Mouse (Mus musculus): ENCODE data around the gene Nptx1.
A peak's percentile ranks its signal among the peaks of the same experiment; 100 is the strongest.

Nptx1 gene

DNA sequence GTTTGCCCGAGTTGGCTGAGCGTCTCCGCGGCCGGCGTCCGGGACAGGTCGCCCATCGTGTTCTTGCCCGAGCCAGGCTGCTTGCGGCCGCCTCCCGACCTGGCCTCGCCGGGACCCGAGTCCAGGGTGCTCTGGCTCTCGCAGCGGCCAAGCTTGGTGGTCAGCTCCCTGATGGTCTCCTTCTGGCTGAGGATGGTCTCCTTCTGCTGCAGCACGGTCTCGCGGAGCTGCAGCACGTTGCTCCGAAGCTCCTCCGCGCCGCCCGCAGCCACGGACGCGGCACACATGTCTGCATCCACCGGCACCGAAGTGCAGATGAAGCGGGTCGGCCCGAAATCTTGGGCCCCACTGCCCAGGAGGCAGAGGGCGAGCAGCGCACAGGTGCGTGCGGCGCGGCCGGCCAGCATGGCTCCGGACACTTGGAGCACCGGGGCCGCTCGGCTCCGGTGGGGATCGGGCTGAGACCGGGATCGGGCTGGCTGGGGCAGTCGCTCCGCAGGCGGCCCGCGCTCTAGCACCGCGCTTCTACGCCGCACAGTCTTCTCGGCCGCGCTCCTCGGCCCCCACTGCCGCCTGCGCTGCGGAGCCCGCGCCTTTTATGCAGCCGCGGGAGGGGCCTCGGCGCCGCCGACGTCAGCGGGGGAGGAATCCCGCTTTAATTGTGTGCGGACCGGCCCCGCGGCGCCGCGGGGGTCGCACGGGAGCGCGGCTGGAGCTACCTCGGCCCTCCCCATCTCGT is at the start of gene Nptx1:
Gene Nptx1 (minus strand): TSS at position 571 of the 739 bp plus-strand sequence.
- peak; percentile 32 for DNase-seq (ENCODE audit: low read depth)

- no peak for DNase-seq (ENCODE audit: low read depth)
These were observed 46.4 kb upstream of the Nptx1 start for GRCm38 (mm10) chr11:119593966-119594365.

DNA sequence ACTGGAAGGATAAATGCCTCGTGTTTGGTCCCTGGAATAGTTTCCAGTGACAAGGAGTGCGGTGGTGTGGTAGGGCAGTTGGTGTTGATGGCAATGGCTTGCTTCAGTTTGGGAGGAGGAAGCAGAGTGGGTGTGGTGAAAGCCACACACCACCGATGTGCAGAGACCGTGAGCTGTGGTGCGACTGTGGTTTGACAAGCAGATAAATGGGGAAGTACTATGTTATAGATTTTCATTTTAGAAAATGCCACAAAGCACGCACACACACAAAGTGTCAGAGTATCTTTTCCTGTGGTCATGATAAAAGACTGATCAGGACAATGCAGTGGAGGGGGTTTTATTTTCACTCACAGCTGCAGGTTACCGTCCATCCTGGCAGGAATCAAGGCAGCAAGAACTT is 41.7 kb upstream of the Nptx1 start:
- no peak for DNase-seq (ENCODE audit: low read depth)

DNA sequence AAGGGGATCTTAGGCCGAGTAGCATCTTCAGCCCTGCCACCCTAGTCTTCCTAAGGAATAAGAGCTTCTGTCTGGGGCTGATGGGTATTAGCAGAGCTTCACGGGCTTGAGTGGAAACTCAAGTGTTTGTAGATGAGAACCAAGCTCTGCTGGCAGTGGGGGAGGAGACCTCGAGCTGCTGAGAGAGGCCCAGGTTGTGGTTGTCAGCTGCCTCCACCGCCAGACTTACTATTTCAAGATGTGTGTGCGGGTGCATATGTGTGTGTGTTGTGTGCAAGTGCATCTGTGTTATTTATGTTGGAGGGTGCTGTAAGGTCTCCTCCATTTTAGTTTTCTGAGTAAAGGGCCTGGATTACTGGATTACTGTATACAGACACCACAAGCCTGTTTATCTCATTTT is 39.6 kb upstream of the Nptx1 start:
- DNase-seq (ENCODE audit: low read depth), result no peak

DNA sequence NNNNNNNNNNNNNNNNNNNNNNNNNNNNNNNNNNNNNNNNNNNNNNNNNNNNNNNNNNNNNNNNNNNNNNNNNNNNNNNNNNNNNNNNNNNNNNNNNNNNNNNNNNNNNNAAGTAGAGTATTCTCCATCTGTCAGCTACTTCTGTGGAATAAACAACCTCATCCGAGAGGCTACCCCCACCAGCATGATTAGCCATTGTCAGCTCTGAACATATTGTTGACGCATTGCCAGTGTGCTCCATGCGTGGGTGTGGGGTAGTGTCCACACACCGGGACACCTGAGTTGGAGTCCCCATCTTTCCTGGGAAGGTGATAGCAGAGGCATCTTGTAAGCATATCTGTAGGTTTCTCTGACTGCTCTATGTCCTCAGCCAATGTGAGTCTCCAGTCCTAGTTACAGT is 39.0 kb upstream of the Nptx1 start:
- no peak for DNase-seq (ENCODE audit: low read depth)

DNA sequence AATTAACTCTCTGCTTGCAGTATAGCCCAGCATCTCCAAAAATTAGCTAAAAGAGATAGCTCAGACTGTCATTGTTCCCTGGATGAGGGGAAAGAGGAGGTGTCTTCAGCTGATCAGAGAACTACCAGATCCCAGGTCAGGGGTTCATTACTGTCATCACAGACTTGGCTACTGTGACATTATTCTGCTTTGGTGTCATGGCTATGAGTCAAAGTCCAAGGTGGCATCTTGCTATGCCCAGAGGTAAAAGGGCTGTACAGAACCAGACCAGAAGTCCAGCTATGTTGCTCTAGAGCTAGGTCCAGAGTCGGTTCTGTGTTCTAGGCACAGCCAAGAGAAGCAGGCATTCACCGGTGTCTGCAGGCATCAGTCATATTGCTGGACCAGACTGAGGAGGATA is 30.2 kb upstream of the Nptx1 start:
- DNase-seq (ENCODE audit: low read depth), result no peak

DNA sequence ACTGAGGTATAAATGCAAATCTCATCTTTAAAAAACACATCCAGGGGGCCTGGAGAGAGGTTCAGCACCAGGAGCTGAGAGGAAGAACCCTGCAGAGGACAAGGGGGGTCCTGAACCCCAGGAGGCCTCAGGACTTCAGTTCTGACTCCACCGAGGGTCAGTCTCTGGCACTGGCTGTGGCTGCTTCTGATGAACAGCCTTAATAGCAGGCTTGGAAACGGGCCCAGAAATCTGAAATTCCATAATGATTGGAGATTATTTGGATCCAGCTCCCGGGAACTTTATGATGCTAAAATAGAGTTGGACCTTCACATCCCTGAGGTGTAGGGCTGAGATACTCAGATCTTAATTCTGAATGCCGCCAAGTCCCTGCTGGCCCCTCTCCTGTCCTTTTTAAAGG is 29.3 kb upstream of the Nptx1 start:
- DNase-seq (ENCODE audit: low read depth), result no peak

DNA sequence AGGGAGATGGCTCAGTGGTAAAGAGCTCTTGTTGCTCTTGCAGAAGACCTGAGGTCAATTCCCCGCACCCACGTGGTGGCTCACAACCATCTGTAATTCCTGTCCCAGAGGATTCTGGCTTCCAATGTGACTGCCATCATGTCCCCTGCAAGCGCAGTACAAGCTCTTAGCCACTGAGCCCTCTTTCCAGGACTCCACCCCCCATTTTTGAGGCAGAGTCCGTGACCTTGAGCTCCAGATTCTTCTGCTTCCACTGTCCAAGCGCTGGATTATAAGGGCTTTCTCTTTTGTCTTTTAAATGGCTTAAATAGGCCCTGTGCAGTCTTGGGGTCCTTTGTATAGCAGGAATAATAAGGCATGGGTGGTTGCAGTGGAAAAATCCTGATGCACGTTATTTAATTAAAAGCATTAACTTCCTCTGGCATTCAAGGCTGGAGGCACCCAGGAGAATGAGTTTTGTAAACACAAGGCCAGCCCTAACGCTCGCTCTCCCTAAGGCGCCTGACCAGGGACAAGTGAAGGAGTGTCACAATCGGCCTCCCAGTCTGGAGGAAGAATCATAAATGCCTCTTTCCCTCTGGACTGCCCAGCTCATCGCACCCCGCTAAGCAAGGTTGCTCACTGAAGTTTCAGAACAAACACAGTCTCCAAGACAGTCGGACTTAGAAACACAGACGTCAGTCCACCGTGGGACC is 24.9 kb upstream of the Nptx1 start:
- DNase-seq (ENCODE audit: low read depth), result no peak

DNA sequence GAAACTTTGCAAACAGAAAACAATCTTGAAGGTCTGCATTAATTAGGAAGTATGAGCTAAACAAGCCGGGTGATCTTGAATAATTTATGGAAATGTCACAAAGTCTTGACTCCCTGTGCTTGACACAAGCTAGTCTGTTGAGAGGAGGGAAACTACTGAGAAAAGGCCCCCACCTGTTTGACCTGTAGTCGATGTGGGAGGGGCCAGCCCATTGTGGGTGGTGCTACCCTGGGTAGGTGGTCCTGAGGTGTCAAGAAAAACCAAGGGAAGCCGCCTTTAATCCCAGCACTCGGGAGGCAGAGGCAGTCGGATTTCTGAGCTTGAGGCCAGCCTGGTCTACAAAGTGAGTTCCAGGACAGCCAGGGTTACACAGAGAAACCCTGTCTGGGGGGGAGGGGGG is 18.6 kb upstream of the Nptx1 start:
- DNase-seq (ENCODE audit: low read depth), result no peak

GRCm38 (mm10) chr11:119565684-119566083 is 18.1 kb upstream of the Nptx1 start:
- no peak for DNase-seq (ENCODE audit: low read depth)

- DNase-seq (ENCODE audit: low read depth), result no peak
These were observed 17.5 kb upstream of the Nptx1 start for GRCm38 (mm10) chr11:119565021-119565420.

DNA sequence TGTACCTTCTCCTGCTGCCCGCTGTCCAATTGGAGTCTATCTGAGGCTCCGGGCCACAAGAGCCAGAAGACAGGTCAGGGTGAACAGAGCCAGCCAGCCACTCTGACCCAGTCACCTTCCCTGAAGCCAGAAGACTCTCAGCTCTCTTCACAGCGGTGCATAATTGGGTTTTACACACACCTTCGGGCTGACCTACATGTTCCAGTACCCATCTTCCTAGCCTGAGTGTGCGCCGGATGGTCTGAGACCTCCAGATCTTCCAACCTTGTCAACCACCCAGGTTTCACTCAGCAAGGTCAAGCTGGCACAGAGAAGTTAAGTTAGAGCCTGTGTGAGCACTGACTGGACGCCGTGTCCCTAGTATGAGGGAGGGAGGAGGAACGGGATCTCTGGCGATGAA is 16.8 kb upstream of the Nptx1 start:
- DNase-seq (ENCODE audit: low read depth), result no peak

- DNase-seq (ENCODE audit: low read depth), result no peak
These were observed 15.6 kb upstream of the Nptx1 start for GRCm38 (mm10) chr11:119563166-119563565.

DNA sequence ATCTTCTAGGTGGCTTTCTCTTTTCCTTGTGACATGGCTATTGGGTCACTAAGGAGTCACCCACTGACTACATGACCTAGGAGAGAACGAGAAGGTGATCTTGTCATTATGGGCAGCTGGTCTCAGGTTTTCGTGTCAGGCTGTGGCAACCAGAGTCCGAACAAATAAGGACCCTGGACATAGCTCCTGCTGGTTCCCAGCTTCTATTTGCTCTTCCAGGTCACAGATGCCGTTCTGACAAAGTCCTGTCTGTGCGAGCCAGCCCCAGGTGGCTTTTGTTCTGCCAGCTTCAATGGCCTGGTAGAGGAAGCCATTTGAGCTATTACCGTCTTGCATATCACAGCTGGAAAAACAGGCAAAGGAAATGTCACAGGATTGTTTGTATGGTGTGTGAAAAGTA is 14.7 kb upstream of the Nptx1 start:
- no peak for DNase-seq (ENCODE audit: low read depth)

DNA sequence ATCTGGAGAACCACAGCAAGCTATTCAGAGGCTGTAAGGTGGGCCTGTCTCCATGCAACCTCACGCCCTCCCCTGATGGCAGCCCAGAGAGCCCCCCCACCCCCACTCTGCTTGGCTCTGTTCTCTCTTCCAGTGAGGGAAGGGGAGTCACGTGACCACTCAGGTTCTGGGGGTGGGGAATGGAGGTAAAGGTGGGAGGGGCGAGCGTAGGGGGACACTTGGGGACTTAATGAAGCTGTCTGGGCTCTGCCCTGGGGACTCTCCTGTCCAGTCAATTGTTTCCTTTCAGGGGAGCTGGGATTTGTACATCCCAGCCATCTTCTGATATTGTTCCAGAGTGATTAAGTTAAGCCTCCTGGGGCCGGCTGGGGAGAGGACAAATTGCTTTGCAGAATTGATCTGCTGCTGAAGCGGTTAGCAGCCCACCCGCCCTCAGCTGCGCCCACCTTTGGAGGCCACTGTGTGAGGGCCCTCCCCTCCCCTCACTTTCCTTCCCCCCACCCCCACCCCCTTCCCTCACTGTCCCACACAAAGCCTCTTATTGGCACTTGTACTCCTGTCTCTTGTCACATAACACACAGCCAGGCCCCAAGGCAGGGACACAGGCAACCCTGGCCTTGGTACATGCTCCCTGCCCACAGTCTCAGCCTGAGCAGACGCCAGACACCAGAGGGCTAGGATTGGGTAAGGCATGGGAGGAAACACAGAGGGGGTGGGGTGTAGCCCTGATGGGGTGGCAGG is 11.5 kb upstream of the Nptx1 start:
- DNase-seq (ENCODE audit: low read depth), result no peak

GRCm38 (mm10) chr11:119557940-119558869 is 10.7 kb upstream of the Nptx1 start:
- DNase-seq (ENCODE audit: low read depth), result no peak

GRCm38 (mm10) chr11:119555170-119555569 is 7.6 kb upstream of the Nptx1 start:
- DNase-seq (ENCODE audit: low read depth), result no peak

- no peak for DNase-seq (ENCODE audit: low read depth)
These were observed 7.2 kb upstream of the Nptx1 start for GRCm38 (mm10) chr11:119554706-119555105.

DNA sequence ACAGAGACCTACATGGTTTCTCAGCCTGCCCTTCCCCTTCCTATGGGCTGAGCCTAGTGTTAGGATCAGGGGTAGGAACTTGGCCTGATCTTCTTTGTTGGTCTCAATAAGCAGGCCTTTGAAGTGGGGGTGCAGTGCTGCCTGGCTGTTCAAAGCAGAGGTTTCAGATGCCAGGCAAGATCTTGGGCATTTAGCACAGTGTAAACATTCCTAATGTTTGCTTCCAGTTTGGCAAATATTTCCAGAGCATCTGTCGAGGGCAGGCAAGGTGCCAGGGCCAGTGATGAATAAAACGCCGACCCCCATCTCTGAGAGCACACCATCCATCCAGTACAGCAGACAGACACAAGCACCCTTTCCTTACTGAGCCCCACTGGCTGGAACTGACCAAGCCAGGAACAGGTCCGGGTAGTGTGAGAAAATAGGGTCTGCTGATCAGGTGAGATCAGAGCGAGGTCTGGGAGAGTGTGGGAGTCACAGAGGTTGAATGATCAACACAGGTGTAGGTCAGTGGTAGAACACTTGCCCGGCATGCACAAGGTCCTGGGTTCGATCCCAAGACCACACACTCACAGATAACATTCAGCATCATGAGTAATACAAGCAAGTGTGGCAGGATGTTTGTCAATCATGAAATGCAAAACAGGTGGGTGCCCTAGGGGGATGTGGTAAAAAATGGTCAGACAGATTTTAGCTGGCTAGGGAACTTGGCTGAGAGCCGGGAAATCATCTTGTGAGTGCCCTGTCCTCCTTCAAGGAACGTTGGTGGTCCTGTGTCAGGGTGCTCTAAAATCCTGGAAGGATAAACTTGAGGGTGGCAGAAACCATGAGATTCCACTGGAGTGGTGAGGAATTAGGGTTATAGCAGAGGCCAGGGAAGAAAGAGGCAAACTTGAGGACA is 5.6 kb upstream of the Nptx1 start:
- no peak for DNase-seq (ENCODE audit: low read depth)

DNA sequence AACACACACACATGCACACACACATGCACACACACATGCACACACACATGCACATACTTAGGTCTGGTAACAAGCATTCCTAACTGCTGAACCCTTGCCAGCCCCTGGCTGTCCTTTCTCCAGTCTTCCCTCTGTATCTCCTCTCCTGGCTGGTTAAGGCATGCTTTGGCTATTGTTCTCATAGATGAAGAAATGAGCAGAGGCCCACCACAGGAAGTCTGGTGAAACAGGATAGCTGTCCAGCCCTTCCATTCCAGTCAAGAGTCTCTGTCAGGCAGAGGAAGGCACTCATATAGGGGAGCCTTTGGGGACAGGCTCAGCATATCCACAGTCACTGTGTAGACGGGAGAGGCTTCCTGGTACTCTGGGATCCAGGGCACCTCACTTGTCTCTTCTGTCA is 4.7 kb upstream of the Nptx1 start:
- no peak for DNase-seq (ENCODE audit: low read depth)

GRCm38 (mm10) chr11:119551468-119551867 is 3.9 kb upstream of the Nptx1 start:
- DNase-seq (ENCODE audit: low read depth), result no peak

Measured in naive thymus-derived CD4-positive, alpha-beta T cell, adult 2 months (primary cell).